Mouse (Mus musculus): ENCODE measurements around the gene Pafah2.

The Pafah2 gene

DNA sequence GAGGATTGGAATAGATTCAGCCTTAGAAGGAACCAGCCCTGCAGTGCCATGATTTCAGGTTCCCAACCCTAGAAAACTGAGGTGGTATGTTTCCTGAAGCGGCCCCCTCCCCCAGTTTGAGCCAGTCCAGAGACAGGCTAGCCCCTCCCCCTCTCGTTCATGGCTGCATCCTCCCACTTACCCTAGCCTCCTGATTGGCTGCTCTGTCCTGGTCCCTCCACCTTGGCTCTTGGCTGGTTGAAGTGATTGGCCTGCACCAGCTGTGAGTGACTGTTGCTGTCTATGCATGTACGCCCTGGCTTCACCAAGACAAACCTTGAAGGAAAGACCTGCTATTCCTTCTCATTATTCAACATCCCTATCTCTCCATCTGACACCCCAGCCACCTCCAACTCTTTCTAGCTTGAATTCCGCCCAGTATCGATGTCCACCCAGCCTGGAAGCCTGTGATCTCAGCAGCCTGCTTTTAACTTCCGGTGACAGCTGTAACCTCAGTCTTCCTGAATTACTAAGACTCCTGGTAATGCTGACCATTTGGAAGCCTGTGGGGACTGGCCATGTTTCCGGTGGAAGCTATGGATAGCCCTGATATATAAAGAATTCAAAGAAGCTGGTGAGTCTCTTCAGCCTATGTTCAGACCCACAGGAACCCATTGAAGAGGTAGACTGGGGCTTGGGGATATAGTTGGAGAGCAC lies 61.2 kb downstream of the Pafah2 start:
- in situ Hi-C loops (cut with MboI; ENCODE audit: low sequenced_read_pairs): no loop called here

DNA sequence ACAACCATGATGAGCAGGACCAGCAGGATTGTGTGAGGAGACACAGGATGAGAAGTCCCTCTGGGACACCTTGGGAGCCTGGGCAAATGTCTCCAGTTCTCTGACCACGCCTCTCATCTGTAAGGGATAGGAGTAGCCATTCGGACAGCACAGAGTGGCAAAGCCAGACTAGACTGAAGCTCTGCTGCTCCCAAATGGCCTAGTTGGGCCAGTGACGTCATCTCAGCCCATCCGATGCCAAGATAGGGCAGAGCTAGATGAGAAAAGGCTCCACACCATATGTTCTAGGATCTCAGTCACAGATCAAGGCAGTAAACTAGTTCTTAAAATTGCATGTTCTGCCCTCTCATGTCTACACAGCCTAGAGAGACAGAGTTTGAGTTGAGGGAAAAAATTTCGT lies 62.7 kb downstream of the Pafah2 start:
- in situ Hi-C loops (cut with MboI; ENCODE audit: low sequenced_read_pairs): no loop called here

DNA sequence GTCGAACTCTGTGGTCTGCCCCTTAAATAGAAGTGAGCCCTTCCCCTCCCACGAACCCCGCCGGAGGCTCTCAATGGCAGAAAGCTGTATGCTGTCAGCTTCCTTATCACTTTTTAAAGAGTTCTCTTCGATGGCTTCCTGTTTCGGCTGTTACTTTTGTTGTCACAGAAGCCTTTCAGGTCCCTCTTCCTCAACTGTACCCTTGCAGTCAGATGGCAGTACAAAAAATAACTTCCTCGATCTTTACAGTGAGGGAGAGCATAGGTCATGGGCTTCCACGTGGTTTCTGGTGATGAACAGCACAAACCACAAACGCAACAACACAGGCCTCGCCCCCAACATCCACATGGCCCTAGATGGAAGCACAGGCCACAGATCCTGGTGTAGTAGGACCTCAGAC lies 64.2 kb downstream of the Pafah2 start:
- in situ Hi-C loops (cut with MboI; ENCODE audit: low sequenced_read_pairs): no loop called here

DNA sequence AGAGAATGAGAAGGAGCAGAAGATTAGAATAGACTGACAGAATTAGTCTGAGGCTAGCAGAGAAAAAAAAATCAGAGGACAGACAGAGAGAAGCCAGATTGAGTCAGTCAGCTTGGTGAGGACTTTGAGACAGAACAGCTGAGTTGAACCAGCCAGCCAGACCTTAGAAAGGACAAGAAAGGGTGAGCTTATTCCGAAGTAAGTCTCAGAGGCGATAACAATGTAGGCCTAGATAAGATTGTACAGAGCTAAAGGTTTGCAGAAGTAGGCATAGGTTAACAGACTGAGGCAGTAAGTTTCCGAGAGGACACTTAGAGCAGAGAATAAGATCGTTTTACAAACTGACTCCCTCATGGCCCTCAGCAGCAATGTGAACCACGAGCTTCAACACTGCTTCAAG lies 65.1 kb downstream of the Pafah2 start:
- in situ Hi-C loops (cut with MboI; ENCODE audit: low sequenced_read_pairs): no loop called here

DNA sequence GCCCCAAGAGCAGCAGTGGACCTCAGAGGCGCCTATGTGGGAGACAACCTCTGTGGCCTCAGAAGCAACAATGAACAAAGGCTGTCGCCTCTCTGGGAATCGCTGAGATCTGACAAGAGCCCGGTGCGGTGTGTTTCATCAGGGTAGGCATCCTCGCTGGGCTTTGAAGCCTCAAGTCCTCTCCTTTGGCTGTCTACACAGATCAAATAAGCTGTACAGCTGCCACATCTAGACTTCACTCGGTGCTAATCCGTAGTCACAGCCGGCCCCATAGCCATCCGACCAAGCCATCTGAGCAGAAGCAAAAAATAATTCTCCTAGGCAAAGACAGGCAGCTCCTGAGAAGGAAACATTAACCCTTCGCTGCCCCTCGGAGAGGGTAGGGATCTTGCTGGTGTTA lies 69.7 kb downstream of the Pafah2 start:
- in situ Hi-C loops (cut with MboI; ENCODE audit: low sequenced_read_pairs): no loop called here

DNA sequence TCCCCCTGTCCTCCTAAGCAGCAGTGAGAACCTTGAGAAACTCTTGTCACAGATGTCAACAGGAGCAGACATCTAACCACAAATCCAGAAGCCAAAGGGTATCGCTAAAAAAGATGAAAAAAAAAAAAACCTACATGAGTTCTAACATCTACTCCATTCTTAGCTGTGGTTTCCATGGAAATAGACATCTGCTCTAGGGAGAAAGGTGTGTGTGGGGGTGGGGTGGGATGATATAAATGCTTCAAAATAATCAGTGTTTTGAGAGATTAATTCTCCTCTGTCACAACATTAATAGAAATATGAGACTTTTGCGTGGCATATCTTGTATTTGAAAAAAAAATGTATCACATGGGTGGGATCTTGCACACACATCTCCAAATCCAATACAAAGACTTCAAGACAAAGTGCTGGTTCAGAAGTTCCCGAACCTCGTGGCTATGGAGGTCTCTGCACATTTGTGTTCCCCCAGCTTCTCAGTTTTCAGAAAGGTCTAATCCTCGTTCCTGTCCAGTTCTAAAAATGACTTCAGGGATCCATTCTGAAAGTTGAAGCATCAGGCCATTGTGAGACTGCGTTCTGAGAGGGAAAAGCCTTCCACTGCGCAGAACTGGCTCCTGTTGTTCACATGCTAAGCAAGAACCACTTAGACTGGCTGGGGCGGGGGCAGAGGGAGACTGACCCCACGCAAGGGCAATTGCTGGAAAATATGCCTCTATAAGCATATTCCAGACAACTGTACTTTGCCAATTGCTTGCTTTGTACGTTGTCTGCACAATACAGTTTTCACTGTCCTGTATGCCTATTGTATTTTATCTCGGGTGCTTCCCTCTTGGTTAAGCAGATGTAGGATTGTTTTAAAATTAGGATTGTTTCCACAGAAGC lies 70.5 kb downstream of the Pafah2 start:
- in situ Hi-C loops (cut with MboI; ENCODE audit: low sequenced_read_pairs): no loop called here

DNA sequence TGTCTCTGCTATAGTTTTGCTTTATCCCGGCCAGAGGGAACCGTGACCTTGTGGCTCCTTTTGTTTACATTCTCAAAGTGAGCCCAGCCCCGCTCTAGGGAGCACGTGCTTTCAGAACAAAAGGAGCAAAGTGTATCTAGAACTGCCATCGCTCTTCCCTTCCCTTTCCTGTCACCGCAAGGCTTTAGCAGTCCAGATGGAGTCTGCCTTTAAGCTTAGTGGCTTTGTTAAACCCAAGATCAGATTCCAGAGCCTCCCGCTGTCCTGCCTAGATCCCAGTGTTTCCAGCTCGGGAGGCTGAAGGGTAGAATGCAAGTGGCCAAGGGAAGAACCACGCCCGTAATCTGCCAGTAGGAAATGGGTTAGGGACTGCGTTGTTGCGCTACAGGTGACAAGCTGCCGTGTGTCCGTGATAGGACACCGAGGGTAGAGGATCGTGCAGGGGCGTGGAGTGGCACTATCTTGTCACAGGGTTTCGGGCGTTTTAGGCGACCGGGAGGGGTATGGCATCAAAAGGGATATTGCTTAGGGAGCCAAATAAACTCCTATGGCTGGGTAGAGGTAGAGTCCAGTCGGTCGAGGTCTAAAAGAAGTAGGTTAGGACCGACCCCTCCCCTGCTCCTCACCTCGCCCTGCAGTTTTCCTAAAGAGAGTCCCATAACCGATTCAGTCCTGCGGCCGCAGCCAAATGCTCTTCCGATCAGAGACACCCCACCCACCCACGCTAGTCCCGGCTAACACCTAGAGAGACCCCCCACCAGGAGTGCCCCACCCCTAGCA lies 71.5 kb downstream of the Pafah2 start:
- in situ Hi-C loops (cut with MboI; ENCODE audit: low sequenced_read_pairs): no loop called here

DNA sequence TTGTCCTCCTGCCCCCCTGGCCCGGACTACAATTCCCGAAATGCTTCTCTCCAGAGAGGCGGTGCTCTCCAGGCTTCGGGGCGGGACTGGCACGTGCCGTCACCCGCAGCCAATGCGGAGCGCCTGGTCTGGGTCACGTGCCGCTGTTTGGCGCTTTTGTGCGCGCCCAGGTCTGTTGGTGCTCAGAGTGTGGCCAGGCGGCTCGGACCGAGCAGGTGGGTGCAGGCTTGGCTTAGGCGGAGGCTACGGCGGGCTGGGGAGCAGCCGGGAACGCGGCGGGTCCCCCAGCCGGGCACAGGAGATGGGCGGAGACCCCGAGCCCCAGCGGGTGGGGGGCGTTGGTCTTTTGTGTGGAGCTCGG lies 72.1 kb downstream of the Pafah2 start, which contains the start of gene Stmn1:
TSS of gene Stmn1 (plus strand) at position 106 of the 361 bp plus-strand sequence.
- in situ Hi-C loops (cut with MboI; ENCODE audit: low sequenced_read_pairs): no loop called here

DNA sequence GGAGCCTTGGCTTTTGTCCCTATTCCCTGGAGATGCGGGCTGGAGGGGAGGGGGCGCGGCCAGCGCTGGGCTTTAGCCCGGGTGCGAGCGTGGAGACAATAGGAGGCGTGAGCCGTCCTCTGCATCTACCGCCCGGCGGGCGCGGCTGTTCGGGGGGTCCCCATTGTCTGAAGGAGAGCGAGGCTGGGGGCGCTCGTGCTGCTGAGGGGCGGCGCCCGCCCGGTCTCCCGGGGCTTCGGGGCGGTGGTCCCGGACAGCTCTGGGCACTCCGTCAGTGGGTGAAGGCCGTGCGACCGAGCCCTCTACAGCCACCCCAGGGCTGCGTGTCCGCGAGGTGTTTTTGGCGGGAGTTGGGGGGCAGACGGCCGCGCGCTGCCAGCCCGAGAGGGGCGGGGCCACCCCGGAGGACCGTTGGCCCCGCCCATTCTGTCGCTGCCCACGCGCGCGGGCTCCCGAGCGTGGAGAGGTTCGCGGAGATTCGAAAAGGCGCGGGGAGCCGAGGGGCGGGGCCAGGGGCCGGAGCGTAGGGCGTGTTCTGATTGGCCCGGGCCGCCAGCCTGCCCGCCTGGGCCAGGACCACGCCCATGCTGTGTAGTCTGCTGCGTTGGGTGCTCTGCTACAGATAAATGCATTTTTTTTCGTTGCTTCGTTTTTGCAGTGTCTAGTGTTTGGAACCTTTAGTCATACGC lies 72.6 kb downstream of the Pafah2 start:
- in situ Hi-C loops (cut with MboI; ENCODE audit: low sequenced_read_pairs): no loop called here

DNA sequence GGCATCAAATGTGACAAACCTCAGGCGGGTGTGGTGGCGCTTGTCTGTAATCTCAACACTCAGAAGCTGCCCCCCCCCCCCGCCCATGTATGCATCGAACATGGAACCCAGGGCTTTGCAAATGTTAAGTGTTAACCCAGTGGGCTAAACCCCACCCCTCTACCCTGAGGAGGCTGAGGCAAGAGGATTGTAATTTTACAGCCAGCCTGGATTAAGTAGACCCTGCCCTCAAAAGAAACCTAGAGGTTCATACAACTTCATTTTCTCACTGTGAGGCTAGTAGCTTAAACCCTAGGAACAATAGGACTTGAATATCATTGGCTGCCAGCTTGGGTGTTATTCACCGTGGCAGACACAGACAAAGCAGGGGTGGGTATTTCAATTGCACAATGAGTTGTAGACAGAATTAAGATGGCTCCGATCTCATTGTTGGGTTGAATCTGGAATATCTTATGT lies 73.2 kb downstream of the Pafah2 start:
- in situ Hi-C loops (cut with MboI; ENCODE audit: low sequenced_read_pairs): no loop called here

DNA sequence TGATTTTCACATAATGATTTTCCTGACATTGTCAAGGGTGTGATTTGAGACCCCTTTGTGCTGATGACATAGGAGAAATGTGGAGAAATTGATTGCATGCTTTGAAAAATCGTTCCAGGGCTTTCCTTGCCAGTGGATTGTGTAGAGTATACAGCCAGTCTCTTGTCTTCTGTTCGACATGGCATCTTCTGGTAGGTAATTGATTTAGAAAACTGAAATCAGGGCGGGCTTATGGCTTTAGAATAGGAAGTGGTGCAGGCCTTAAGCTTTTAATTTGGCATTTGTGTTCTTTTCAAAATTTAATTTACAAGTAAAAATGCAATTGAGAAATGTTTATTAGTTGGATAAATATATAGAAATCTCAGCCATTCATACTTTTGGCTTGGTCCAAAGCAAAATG lies 73.9 kb downstream of the Pafah2 start:
- in situ Hi-C loops (cut with MboI; ENCODE audit: low sequenced_read_pairs): no loop called here

DNA sequence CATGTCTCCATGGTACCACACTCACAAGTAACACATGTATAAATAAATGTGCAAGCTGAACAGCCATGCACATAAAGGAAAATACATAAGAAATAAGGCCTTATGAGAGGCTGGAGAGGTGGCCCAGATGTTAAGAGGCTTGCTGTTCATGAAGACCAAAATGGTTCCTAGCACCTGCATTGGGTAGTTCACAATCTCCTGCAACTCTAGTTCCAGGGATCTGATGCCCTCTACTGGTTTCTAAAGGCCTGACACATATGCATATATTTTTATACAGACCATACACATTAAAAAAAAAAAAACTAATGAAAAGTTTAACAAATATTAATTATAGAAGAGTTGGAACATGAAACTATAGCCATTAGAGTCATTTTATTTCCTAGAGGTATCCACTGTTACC lies 75.3 kb downstream of the Pafah2 start:
- in situ Hi-C loops (cut with MboI; ENCODE audit: low sequenced_read_pairs): no loop called here

DNA sequence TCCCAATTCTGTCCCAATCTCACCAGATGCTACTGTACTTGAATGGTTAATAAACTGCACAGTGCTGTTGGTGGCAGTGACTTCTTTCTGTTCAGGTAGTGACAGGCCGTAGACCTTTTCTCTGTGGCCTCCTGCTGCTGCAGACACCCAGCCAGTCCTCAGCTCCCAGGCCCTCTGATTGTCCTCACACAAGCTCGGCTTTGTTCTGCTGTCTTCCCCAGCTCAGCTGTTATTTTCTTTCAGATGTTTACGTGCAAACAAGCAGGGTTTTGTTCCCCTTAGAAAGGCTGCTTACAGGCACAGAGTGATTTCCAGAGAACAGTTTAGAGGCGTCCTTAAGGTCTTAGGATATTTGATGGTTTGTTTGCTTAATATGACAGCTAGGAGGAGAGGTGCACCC lies 77.6 kb downstream of the Pafah2 start:
- in situ Hi-C loops (cut with MboI; ENCODE audit: low sequenced_read_pairs): no loop called here

DNA sequence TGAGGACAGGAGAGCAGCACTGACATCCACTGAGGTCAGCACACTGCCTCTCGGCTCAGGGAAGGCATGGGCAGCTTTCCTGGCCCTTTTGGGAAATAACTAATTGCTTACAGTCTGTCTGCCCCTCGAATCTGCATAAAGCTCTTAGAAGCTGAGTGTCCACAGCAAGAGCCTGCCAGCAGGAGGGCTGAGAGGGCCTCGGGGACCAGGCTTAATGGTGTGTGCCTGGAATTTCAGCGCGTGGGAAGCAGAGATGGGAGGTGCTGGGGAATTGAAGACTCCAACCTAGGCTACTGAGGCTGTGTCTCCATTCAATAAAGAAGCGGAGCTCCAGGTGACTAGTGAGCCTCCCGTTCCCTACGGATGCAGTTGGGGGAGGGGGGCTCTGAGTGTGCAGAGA lies 78.1 kb downstream of the Pafah2 start:
- in situ Hi-C loops (cut with MboI; ENCODE audit: low sequenced_read_pairs): no loop called here

DNA sequence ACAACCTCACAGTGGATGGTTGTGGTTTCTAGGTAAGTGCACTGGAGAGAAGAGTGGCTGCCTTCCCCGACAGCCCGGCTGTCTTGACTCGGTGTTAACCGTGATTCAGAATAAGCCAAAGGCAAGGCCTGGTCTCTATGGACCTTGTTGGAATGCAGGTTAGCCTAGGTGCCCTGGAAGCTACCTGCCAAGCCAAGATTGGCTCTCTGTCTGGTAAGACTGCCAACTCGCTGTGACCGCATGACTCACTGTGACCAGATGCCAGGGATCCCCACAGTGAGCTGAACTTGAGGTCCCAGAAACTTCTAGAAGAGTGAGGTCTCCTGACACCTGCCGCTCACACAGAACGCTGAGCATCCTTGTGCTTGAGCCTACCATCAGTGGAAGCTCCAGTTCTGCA lies 80.8 kb downstream of the Pafah2 start:
- in situ Hi-C loops (cut with MboI; ENCODE audit: low sequenced_read_pairs): no loop called here
